Mouse (Mus musculus) c-Kit-positive CD71-positive TER-119-positive erythroid progenitor cells, embryonic 14.5 days (primary cell): ENCODE measurements around the gene Ext2.
A peak's percentile ranks its signal among the peaks of the same experiment; 100 is the strongest.

ENCODE experiments used
- DNase-seq: peaks from one replicate; pipeline ENCODE4 v3.0.0-alpha.2; 2013; ENCODE audit warnings: low spot score

The Ext2 gene

DNA sequence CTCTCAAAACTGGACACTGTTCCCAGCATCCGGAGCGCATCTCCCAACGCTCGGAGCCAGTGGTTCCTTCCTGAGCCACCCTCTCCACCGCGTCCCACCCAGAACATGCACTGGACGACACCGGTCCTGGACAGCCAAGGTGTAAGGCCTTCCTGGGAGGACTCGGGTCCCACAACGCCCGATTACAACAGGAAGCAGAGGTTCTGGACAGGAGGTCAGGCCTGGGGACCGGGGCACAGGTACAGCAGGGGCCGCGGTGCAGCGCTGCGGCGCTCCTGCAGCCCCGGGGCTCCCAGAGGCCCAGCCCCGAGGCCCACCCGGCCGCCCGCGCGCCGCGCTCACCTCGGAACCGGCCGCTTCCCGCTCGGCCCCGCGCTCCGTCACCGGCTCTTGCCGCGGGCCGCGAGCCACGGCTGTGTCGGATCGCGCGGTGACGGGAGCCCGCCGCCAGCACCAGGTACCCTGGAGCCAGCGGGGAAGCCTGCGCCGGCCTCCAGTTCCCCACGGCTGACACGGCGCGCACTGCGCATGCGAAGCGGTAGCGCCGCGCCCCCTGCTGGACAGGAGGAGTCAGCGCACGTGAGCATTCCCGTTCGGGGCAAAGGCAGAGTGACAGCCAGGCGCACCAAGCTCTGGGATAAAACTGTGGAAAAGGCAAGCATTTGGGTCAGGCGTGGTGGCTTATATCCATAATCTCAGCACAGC, at the start of gene Ext2:
Gene Ext2 (minus strand): TSS at position 524 of the 705 bp plus-strand sequence.
- DNase-seq, result peak; percentile 77

DNA sequence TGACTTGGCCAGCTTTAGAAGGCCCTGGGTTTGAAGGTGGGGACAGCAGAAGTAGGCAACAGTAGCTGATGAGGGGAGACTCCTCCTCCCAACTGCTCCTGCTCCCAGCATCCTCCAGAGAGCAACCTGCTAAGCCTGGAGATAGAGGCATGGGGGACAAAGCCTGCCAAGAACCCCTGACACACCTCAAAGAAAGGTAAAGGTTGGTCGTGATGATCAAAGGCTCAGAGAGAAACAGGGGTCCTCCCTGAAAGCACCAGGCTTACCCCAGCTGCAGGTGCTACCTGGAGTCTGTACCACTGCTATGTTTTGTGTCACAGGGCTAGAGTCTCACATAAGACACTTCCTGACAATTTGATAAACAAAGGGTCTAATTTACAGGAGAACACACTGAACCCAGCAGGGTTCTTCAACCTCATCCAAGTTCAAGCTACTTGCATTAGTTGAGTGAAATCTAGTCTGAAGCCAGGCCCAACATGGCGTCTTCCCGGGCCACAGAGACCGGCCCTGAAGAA, 49.1 kb upstream of the Ext2 start:
- DNase-seq, result no peak

DNA sequence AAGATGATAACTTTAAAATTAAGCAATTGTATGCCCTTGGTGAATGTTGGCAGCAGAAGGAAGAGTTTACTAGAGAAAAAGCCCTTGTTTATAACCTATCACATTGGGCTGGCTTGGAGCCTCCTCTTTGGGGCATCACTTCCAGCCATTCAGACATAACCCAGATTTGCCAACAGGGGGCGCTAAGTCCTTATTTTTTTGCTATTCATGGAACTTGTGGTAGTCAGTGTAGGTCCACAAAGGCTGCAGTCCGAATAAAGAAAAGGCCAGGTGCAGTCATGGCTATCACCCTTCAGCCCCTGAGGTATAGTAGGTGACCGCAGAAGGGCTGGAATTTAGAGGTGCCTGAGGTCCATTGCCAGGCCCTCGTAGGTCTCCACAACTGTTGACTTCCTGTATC, 48.5 kb upstream of the Ext2 start:
- DNase-seq, result peak; percentile 25

DNA sequence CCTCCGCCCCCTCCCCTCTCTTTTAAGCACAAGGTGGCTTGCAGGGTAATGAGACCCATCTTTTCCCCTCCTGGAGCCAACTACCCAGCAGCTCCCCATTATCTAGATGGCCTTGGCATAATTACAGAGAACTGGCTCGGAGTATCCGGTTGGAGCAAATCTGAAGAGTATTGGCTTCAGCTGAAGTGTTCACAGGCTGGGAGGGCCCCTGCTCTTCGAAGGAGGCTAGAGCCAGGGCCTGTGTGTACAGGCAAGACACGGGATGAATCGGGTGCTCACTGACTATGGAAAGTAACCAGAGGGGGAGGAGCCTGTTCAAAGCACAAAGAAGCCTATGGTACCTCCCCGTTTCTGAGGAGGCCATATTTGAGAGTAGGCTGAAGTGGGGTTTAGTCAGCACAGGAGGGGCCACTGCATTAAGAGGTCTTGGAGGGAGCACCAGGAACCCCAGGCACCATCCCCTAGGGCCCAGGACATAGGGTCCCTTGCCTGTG, 46.8 kb upstream of the Ext2 start, which contains the start of gene Accsl:
Gene Accsl (minus strand): TSS at position 51 of the 494 bp plus-strand sequence.
- no peak for DNase-seq

DNA sequence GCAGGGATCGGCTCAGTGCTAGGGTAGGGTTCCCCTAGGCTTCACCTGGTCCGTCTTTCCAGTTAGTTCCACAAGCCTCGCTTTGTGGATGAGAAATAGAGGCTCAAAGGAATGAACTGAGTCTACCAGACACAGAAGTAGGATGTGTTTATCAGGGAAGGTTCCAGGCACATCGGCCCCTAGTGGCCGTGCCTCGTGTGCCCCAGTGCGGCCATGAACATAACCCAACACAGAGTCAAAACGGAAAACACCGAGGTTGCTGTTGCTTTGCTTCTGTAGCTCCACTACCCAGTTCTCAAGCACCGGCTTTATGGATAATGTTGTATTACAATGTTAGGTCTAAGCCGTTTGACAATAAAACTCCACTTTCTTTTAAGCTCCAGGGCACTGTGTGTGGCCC, 46.2 kb upstream of the Ext2 start:
- DNase-seq, result no peak

DNA sequence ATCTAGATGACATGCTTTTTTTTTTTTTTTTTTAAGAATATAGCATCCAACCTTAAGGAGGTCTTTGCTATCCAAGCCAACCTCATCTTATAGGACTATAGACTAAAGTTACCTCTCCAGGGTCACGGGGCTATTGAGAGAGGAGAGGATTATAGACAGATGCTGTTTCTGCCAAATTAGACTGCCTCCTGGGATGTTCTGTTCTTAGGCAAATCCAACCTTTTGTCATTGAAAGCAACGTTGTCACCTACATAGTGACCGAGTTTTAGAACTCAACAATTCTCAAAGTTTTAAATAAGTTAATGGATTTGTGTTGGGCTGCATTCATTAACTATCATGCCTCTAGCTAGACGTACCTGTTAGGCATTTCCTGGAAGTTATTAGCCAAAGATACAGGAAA, 40.9 kb upstream of the Ext2 start:
- DNase-seq, result no peak

DNA sequence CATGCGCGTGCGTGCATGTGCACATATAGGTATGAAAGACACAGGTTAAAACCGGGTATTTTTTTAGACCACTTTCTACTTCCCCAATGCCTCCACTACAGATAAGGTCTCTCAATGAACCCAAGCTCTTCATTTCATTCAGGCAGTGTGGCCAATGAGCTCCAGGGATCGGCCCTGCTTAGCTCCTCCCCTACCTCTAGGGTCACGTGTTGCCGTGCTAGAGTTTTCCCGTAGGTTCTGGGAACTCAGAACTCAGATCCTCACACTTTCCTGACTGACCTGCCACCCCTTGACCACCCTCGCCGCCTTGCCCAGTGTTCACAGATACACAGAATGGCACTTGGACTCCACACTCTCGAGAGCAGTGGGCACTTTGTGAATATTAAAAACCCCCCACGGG, 36.5 kb upstream of the Ext2 start:
- no peak for DNase-seq

DNA sequence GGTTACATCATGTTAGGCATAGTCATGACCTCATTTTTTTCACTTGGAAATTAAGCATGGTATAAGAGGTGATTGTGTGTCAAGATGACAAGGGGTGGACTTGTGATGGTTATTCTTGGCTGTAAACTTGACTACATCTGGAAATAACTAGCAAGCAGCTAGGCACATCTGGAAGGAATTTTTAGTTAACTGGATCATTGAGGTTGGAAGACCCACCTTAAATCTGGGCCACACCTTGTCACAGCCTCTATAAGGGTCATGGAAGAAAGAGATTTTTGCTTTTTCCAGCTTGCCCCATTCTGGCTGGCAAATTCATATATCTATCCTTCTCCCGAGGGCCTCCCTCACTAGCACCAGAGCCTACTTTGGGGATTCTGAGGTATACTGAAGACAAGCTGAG, 28.9 kb upstream of the Ext2 start:
- no peak for DNase-seq

DNA sequence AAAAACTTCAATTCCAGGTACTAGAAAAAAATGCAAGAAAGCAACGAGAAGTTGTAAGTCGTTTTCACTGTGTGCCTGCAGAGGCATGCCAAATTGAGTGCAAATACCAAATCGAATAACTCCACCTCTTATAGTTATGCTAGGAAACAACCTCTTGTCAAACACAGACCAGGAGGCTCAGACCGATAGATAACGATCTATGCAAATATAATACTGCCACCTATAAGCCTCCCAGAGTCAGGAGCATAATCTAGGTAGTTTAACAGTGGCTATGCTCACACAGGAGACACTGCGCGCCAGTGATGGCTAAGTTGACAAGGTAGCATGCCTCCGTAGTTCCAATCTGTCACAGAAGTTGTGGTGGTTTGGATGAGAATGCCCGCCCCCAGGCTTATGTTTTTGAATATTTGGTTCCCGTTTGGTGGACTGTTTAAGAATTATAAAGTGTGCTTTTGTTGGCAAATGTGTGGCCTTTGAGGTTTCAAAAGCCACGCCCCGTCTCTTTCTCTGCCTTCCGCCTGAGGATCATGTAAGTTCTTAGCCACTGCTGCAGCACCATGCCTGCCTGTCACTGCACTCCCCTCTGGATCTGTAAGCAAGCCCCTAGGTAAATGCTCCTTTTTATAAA, 28.1 kb upstream of the Ext2 start:
- no peak for DNase-seq

DNA sequence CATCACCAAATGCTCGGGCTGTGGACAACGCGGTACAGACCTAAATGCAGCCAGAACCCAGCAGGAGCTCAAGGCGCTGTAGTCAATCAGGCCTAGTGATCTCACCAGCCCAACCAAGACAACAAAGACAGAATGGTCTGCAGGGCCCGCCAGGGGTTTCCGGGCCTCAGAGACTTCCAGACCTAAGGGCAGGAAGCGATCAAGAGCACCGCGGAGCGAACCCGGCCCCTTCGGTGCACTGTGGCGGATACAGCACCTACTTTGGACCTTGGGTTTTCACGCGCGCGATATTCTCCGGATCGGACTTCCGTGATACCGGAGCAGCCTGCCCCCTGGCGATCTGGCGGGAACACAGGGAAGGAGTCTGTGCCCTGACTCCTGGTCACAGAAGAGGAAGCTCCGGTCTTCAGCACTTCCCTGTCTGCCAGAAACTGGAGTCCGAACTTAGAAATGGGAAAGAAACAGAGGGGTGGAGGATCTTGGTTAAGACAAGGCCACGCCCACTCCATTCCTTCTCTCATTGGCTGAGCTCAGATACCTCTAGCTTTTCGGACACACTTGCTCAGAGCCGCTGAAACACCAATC, 27.2 kb upstream of the Ext2 start, which contains the start of gene Accs:
Gene Accs (minus strand): TSS at position 439 of the 585 bp plus-strand sequence.
- peak; percentile 68 for DNase-seq

DNA sequence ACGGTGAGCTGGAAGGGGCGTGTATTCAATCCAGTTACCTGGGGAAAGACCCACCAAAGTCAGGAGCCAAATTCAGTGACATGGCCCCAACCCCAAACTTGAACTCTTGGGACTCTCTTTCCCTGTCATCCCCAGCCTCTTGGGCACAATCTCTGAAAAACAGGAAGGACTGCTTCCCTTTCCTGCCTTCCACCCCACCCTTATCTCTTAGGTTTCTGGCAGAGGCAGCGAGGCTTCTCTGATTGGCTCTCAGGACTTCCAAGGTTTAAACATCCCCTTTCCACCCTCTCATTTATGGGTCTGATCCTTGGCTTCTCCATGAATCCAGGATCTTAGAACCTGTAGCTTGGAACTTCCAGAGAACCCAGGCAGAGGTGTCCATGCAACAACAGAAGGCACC, 19.0 kb upstream of the Ext2 start:
- DNase-seq, result no peak

DNA sequence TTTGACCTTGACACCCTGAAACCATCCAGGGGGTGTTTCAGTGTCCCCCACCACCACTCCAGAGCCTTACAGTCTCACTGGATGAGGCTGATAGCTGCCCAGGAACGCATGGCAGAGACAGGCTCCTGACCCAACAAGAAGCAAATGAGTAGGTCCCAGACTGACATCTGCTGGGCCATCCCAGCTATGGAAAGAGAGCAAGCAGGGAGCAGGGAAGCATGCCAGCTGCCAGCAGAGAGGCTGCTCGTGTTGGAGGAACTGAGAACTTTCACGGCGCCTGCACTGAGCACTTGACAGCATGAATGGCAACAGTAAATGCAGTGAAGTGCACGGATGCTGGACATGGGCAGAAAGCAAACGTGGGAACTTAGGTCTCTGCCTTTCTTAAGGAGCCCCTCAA, 17.7 kb upstream of the Ext2 start:
- no peak for DNase-seq

DNA sequence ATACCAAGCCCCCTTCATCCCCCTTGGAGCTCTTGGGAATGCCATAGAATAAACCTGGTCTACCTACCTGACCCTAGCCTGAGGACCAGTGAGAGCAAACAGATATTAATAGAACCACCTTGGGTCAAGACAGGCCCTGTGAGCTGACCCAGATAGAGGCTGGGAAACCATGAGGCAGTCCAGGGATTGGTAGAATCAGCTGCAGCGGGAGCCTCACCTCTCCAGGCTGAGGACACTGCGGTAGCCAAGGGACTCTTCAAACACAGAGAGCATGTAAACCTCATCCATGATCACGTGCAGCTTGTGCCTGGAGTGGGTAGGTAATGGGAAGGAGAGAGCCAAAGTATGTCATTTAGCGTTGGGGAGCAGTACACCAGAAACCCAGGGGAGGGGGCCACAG, 16.6 kb upstream of the Ext2 start:
- no peak for DNase-seq

DNA sequence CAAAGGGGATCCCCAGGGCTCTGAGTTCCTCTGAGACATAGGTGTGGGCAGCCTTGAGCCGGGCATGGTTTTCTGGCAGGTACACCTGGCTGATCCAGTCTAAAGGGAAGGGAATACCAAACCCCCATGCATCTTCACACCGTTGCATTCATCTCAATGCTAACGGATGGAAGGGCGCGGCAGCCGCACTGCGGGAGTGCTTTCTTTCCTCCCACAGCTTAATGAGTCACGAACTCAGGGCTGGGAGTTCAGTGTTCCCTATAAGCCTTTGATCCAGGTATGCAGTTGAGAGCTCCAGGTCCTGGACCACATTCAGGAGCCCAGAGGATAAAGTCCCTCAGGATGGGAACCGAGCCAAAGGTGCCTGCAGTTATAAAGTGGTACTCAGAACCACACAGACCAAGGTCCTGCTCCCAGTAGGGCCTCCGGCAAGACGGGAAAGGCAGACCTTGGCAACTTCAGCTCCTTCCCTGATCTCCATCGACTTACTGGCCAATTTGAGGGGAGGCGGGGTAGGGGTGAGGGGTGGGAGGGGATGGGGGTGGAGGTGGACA, 13.9 kb upstream of the Ext2 start:
- no peak for DNase-seq

DNA sequence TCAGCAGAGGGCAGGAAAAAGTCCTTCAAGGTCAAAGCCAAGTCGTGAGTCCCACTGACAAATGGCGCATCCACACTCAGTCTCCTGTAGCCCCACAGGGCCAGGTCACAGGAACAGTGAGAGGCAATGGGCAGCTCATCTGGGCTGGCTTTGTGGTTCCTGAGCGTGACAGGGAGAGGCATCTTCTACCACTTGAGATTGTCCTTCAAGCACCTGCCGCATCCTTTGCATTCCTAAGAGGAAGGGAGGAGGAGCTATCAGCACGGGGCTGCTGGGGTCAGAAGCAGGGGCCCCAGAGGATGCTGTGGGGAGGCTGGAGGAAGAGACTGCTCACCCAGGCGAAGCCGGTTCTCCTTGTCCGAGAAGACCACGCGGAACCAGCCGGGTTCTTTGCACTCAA, 13.2 kb upstream of the Ext2 start:
- no peak for DNase-seq

DNA sequence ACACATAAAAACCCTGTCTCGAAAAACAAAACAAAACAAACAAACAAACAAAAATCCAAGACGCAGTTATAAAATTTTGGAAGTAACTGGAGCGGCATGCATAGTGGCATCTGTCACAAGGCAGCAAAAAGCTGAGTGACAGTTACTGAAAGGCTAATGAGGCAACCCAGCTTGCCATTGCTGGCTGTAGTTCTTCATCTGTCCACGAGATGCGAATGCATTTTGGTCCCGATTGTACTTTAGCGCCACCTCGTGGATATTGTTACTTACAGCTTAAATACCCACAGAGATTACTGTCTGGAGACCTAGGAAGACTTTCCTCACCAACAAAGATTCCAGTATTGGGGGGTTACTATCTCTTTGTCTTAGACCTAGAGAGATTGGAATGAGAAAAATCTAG, 1.2 kb upstream of the Ext2 start:
- peak; percentile 90 for DNase-seq

DNA sequence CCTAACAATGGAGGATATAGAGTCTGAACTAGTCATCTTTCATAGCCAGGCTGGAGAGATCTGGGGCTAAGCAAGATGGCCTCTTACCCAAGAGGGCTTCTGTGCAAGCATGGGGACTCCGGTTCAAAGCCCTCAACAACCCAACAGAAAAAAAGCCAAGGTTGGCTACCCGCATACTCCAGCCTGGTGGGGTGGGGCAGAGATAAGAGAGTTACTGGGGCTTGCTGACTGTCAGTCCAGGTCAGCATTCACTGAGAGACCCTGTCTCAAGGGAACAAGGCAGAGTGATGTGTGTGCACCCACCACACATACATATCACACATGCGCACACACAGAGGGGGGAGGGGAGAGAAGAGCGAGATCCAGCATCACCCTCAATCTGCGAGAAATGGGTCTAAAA, 4.6 kb downstream of the Ext2 start:
- DNase-seq, result peak; percentile 28

DNA sequence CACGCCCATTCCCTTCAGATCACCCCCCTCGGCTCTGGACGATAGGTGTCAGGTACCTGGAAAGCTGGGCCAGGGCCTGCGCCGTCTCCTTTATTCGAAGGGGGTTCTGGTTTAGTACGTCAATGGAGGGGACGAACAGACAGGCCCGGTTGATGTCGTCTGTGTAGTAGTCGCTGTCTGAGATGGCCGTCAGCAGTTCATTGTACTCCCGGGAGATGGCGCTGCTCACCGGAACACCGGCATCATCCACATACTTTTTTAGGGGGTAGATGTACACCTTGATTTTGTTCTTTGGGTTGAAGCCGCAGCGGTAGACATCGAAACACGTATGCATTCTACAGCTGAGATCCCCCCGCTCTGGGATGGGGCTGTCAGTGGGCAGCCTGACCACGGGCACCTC, 9.0 kb downstream of the Ext2 start:
- no peak for DNase-seq

DNA sequence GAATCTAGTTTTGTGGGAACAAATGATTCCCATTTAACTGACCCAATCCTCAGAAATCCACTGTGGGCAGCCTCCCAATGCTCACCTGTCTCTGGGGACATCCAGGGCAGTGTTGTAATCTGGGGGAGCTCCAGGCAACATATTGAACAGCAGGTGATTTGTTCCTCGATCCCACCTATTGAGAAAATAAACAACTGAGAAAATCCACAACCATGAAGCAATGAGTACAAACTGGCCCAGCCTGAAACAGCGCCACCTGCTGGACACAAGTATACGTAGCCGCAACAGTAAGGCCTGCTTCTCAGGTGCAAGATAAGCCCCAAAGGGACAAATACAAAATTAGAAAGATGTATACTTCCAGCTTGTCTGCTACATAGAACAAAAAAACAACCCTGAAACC, 10.6 kb downstream of the Ext2 start:
- DNase-seq, result peak; percentile 63

DNA sequence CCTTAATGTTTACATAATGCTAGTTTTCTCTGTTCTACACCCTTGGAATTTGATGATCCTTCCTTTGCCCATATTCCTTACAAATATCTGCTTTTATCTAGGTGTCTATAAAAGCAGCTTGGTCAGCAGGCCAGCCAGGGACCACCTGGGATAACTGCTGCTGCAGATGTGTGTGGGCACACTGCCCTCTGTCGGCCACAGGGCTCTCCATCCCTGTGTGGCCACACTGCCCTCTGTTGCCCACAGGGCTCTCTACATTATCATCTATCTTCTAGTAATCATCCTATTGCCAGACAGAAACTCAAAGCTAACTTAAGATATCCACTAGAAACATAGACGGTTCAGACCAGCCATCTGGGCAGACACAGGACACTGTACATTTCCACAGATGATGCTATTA, 12.4 kb downstream of the Ext2 start:
- no peak for DNase-seq

DNA sequence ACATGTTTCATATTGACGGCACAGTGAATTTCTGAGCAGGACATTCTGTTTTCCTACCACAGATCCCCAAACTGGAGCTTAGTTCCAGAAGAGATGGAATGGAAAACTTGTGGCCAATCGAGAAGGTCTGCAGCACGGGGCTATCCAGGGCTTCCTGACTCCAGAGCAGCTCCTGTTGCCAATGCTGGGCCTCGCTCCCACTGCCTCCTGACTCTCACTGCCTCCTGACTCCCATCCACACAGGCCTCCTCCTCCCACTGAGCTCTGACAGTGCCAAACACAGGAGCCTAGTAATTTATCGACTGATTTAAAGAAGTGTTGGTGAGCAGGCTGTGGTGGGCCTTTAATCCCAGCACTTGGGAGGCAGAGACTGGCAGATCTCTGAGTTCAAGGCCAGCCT, 14.3 kb downstream of the Ext2 start:
- DNase-seq, result no peak

DNA sequence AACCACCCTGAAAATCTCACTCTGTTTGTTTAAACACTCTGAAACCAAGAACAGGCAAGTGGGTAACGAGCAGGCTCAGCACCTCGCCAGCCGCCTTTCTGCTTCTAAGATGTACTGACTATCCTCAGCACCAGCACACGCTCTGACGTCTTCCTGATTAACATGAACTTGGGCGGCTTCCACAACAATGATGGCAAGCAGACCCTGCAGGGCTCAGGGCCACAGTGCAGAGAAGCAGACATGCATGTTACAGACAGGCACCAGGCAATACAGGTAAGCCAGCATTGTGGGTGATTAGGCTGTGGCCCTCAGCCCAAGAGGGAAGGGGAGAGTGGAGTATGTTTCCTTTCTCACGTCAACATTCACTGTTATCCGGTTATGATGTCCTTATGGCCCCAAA, 14.9 kb downstream of the Ext2 start:
- DNase-seq, result no peak
